Mouse (Mus musculus): ENCODE measurements around the gene Zcchc10. TPM values are rescaled to one million over a fixed set of nuclear protein-coding genes. Genes with fewer than 3 reads are reported as not detected.

Gene Zcchc10
- polyA plus RNA-seq (2012; rRNA removed): 15.5 and 16.6 TPM in 2 replicates

DNA sequence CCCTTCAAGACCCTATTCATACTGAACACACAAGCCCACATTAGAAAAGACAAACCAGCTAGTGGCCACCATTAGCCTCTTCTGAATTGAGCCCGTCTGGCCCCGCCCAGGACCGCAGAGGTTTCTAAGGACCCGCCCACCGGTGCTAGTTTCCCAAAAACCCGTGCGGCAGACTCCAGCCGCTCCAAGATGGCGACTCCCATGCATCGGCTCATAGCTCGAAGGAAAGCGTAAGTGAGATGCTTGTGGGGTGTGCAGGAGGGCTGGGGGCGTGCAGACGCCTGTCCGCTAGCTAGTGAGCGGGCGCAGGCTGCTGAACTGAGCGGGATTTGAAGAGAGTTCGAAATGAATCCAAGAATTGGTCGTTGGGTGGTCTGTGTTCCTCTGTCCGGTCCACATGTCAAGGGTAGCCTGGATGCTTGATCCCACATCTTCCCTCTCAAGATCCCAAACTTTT, at the start of gene Zcchc10:
Zcchc10 (plus strand) TSS at position 168 of the 457 bp plus-strand sequence.

DNA sequence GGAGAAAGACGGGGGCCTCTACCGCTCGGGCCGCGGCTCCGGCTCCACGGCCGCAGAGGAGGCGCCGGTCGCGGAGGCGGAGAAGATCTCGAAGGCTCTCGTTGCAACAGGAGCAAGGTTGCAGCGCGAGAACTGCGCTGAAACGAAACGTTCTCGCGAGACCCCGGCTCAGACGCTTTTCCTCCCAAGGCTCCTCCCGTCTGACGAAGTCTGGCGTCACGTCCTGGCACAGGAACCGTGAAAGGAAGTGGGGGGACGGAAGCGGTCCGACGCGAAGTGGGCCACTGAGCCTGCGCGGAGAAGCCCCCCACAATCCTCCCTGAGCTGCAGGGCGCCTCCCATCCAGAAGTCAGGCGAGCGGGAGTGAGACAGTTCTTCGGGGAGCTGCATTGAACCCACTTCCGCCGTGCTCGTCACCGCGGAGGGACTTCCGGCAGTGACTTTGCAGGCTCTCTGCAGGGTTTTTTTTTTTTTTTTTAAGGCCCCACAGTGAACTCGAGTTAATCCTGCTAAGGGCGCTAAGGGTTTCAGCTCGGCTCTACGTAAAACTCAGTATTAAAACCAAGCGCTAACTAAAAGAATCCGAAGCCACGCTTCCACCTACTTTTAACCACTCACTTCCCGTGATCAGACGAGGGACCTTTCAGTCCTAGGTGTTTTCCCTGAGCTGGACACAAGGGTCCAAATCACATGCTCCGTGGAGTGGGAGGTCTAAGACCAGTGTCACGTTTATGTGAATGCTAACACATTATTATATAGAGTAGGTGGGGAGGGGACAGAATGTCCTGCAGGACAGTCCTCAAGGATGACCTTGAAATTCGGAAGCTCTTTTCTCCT, 23.9 kb upstream of the Zcchc10 start, which contains the start of gene Hspa4:
Hspa4 (minus strand) TSS at position 128 of the 837 bp plus-strand sequence.

DNA sequence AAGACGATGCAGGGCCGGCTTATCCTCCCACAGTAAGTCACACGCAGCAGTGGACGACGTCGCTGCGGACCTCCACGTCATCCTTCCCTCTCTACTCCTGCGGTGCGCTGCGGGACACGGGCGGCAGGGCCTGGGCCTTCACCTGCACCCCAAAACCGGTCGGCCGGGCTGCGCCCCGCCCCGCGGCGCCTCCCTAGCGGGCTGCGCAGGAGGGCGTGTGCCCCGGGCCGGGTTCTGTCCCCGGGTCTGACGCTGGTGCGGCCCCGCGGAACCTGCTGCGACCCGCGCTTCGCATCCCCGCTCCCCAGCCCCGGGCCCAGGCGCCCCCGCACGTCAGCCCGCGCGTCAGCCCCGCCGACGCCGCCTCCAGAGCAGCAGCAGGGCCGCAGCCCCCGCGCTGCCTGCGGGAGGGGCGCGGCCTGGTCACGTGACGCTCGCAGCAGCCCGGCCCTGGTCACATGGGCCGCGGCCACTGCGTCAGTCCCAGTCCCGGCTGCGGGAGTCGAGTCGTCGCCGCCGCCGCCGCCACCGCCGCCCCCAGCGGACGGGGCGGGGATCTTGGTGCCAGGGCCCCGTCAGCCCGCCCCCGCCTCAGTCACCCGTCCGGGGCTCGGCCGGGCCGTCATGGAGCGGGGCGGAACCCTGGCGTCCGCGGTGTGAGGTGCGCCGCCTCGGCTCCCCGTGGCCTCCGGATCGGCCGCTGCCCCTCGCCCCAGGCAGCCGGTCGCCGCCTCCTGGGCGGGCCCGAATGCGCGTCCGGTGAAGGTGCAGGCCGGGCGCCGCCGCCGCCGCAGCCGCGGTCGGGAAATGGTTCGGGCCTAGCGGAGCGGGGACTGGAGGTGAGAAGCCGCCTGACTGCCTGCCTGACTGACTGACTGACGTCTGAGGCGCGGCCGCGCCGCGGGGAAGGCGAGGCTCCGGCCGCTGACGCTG, 26.1 kb downstream of the Zcchc10 start, which contains the start of gene Aff4:
Aff4 (plus strand) TSS at position 543 of the 933 bp plus-strand sequence.

Other genes starting within 250 kb of the Zcchc10 start
- gene Hspa4, start 24.2 kb upstream of the Zcchc10 start, polyA plus RNA-seq (2012; rRNA removed): 121 and 173 TPM in 2 replicates
- gene Aff4, start 26.2 kb downstream of the Zcchc10 start, polyA plus RNA-seq (2012; rRNA removed): 33.8 and 49.5 TPM in 2 replicates
- gene Leap2, start 98.5 kb downstream of the Zcchc10 start, polyA plus RNA-seq (2012; rRNA removed): 0.79 TPM in 1 of 2 replicates, not detected in the other
- 236 and 255 TPM in 2 replicates for gene Uqcrq, start 106.2 kb downstream of the Zcchc10 start, polyA plus RNA-seq (2012; rRNA removed)
- gene Gdf9, start 106.3 kb downstream of the Zcchc10 start, polyA plus RNA-seq (2012; rRNA removed): 0.95 and 1.2 TPM in 2 replicates
- gene Gm10447, start 132.4 kb downstream of the Zcchc10 start, polyA plus RNA-seq (2012; rRNA removed): 0.07 and 0.21 TPM in 2 replicates
- 2.3 and 2.8 TPM in 2 replicates for gene Shroom1, start 132.5 kb downstream of the Zcchc10 start, polyA plus RNA-seq (2012; rRNA removed)
- not detected in 2 replicates for gene Gm9837, start 145.8 kb downstream of the Zcchc10 start, polyA plus RNA-seq (2012; rRNA removed)
- not detected in 2 replicates for gene Gm9945, start 155.5 kb downstream of the Zcchc10 start, polyA plus RNA-seq (2012; rRNA removed)
- gene Sowaha, start 155.6 kb downstream of the Zcchc10 start, polyA plus RNA-seq (2012; rRNA removed): 0.23 and 0.27 TPM in 2 replicates
- gene Sept8, start 194.6 kb downstream of the Zcchc10 start, polyA plus RNA-seq (2012; rRNA removed): 28.8 and 40.5 TPM in 2 replicates
- gene Kif3a, start 242.7 kb downstream of the Zcchc10 start, polyA plus RNA-seq (2012; rRNA removed): 50.8 and 69.4 TPM in 2 replicates

All from central nervous system, embryonic 11.5 days (tissue).